Mouse (Mus musculus): ENCODE results near the gene Ramp1. TPM values are rescaled to one million over a fixed set of nuclear protein-coding genes. Genes with fewer than 3 reads are reported as not detected.
A peak's percentile ranks its signal among the peaks of the same experiment; 100 is the strongest.

Gene Ramp1
- polyA plus RNA-seq, 1 experiment from 2014 or later = 0.44 TPM

- no peak overlapping the region for H3K9ac ChIP-seq
- H3K4me1 ChIP-seq = no peaks in the 10 kb centered on the region
- no peaks in the 10 kb centered on the region for H3K36me3 ChIP-seq
- 83% methylated on average over 6 of the region's 6 CpGs for WGBS
- no peaks in the 10 kb centered on the region for H3K9me3 ChIP-seq
- no peak overlapping the region for H3K4me2 ChIP-seq (replicated peaks)
- no peak overlapping the region for H3K4me3 ChIP-seq
- no peaks in the 10 kb centered on the region for H3K27me3 ChIP-seq (replicated peaks)
- no peak for ATAC-seq (ENCODE audit: low FRiP score, low read depth)
- H3K27ac ChIP-seq = no peak overlapping the region
Observed at GRCm38 (mm10) chr1:91205651-91206050, 26.0 kb downstream of the Ramp1 start.

GRCm38 (mm10) chr1:91206336-91206735 lies 26.7 kb downstream of the Ramp1 start:
- no peaks in the 10 kb centered on the region for H3K9me3 ChIP-seq
- 81% methylated on average over 8 of the region's 8 CpGs for WGBS
- H3K4me3 ChIP-seq = no peak overlapping the region
- ATAC-seq (ENCODE audit: low FRiP score, low read depth) = no peak
- H3K4me1 ChIP-seq = no peaks in the 10 kb centered on the region
- H3K27me3 ChIP-seq (replicated peaks) = no peaks in the 10 kb centered on the region
- H3K4me2 ChIP-seq (replicated peaks) = no peak overlapping the region
- no peak overlapping the region for H3K27ac ChIP-seq
- no peak overlapping the region for H3K9ac ChIP-seq
- no peaks in the 10 kb centered on the region for H3K36me3 ChIP-seq

GRCm38 (mm10) chr1:91206873-91207272 lies 27.3 kb downstream of the Ramp1 start:
- H3K27me3 ChIP-seq (replicated peaks) = no peaks in the 10 kb centered on the region
- no peak for ATAC-seq (ENCODE audit: low FRiP score, low read depth)
- WGBS = 70% methylated on average over 5 of the region's 5 CpGs

GRCm38 (mm10) chr1:91207334-91208074 lies 27.9 kb downstream of the Ramp1 start:
- Histone ChIP-seq H3K27ac (no peak overlapping the region), H3K4me1 (no peaks in the 10 kb centered on the region), H3K27me3 (replicated peaks) (no peaks in the 10 kb centered on the region), H3K9ac (no peak overlapping the region), H3K4me3 (no peak overlapping the region), H3K4me2 (replicated peaks) (no peak overlapping the region), H3K9me3 (no peaks in the 10 kb centered on the region), H3K36me3 (no peaks in the 10 kb centered on the region)
- 75% methylated on average over 3 of the region's 3 CpGs for WGBS
- no peak for ATAC-seq (ENCODE audit: low FRiP score, low read depth)

More at GRCm38 (mm10) chr1:91206873-91207272, 27.3 kb downstream of the Ramp1 start:
- no peak overlapping the region for H3K9ac ChIP-seq
- no peak overlapping the region for H3K4me3 ChIP-seq
- H3K27ac ChIP-seq = no peak overlapping the region
- H3K4me2 ChIP-seq (replicated peaks) = no peak overlapping the region
- H3K9me3 ChIP-seq = no peaks in the 10 kb centered on the region
- H3K4me1 ChIP-seq = no peaks in the 10 kb centered on the region
- no peaks in the 10 kb centered on the region for H3K36me3 ChIP-seq

GRCm38 (mm10) chr1:91209343-91209742 lies 29.7 kb downstream of the Ramp1 start:
- Histone ChIP-seq H3K9ac (no peak overlapping the region), H3K9me3 (no peaks in the 10 kb centered on the region), H3K4me1 (no peaks in the 10 kb centered on the region), H3K27me3 (replicated peaks) (no peaks in the 10 kb centered on the region), H3K4me2 (replicated peaks) (no peak overlapping the region), H3K4me3 (no peak overlapping the region), H3K27ac (no peak overlapping the region), H3K36me3 (no peaks in the 10 kb centered on the region)
- ATAC-seq (ENCODE audit: low FRiP score, low read depth) = no peak
- 93% methylated on average over 6 of the region's 6 CpGs for WGBS

- no peak for ATAC-seq (ENCODE audit: low FRiP score, low read depth)
- Histone ChIP-seq H3K4me3 (no peak overlapping the region), H3K27me3 (replicated peaks) (no peaks in the 10 kb centered on the region), H3K9ac (no peak overlapping the region), H3K4me2 (replicated peaks) (no peak overlapping the region), H3K4me1 (no peaks in the 10 kb centered on the region), H3K9me3 (no peaks in the 10 kb centered on the region), H3K27ac (no peak overlapping the region), H3K36me3 (no peaks in the 10 kb centered on the region)
- WGBS = 83% methylated on average over 6 of the region's 6 CpGs
Observed at GRCm38 (mm10) chr1:91209785-91210184, 30.2 kb downstream of the Ramp1 start.

- Histone ChIP-seq H3K9ac (no peak overlapping the region), H3K27me3 (replicated peaks) (no peaks in the 10 kb centered on the region), H3K9me3 (no peaks in the 10 kb centered on the region), H3K4me2 (replicated peaks) (no peak overlapping the region), H3K4me1 (no peaks in the 10 kb centered on the region), H3K4me3 (no peak overlapping the region), H3K27ac (no peak overlapping the region), H3K36me3 (no peaks in the 10 kb centered on the region)
- ATAC-seq (ENCODE audit: low FRiP score, low read depth) = 0 out of 2 replicates have a peak, but pooled peaks have one; percentile 37
- WGBS = 68% methylated on average over 1 of the region's 1 CpGs
Observed at GRCm38 (mm10) chr1:91211099-91211498, 31.5 kb downstream of the Ramp1 start.

GRCm38 (mm10) chr1:91211591-91212008 lies 32.0 kb downstream of the Ramp1 start:
- no peak overlapping the region for H3K27ac ChIP-seq
- H3K4me1 ChIP-seq = no peaks in the 10 kb centered on the region
- WGBS = 83% methylated on average over 7 of the region's 7 CpGs
- no peaks in the 10 kb centered on the region for H3K36me3 ChIP-seq
- H3K4me3 ChIP-seq = no peak overlapping the region
- ATAC-seq (ENCODE audit: low FRiP score, low read depth) = no peak
- H3K27me3 ChIP-seq (replicated peaks) = no peaks in the 10 kb centered on the region
- H3K9me3 ChIP-seq = no peaks in the 10 kb centered on the region
- H3K4me2 ChIP-seq (replicated peaks) = no peak overlapping the region
- no peak overlapping the region for H3K9ac ChIP-seq

GRCm38 (mm10) chr1:91215264-91215663 lies 35.6 kb downstream of the Ramp1 start:
- H3K9ac ChIP-seq = no peak overlapping the region
- no peaks in the 10 kb centered on the region for H3K36me3 ChIP-seq
- WGBS = 90% methylated on average over 1 of the region's 1 CpGs
- no peak overlapping the region for H3K4me3 ChIP-seq
- H3K27ac ChIP-seq = no peak overlapping the region
- no peaks in the 10 kb centered on the region for H3K27me3 ChIP-seq (replicated peaks)
- ATAC-seq (ENCODE audit: low FRiP score, low read depth) = no peak
- H3K4me1 ChIP-seq = no peaks in the 10 kb centered on the region
- no peaks in the 10 kb centered on the region for H3K9me3 ChIP-seq
- no peak overlapping the region for H3K4me2 ChIP-seq (replicated peaks)

- Histone ChIP-seq H3K4me3 (no peak overlapping the region), H3K9me3 (no peaks in the 10 kb centered on the region), H3K27ac (no peak overlapping the region), H3K9ac (no peak overlapping the region), H3K27me3 (replicated peaks) (no peaks in the 10 kb centered on the region), H3K36me3 (no peaks in the 10 kb centered on the region), H3K4me2 (replicated peaks) (no peak overlapping the region), H3K4me1 (no peaks in the 10 kb centered on the region)
- ATAC-seq (ENCODE audit: low FRiP score, low read depth) = no peak
- WGBS = 68% methylated on average over 1 of the region's 1 CpGs
Observed at GRCm38 (mm10) chr1:91215981-91216380, 36.4 kb downstream of the Ramp1 start.

- Histone ChIP-seq H3K9ac (no peak overlapping the region), H3K4me2 (replicated peaks) (no peak overlapping the region), H3K4me3 (no peak overlapping the region), H3K9me3 (no peaks in the 10 kb centered on the region), H3K27ac (no peak overlapping the region), H3K27me3 (replicated peaks) (no peaks in the 10 kb centered on the region), H3K4me1 (no peaks in the 10 kb centered on the region), H3K36me3 (no peaks in the 10 kb centered on the region)
- ATAC-seq (ENCODE audit: low FRiP score, low read depth) = no peak
- 79% methylated on average over 10 of the region's 10 CpGs for WGBS
Observed at GRCm38 (mm10) chr1:91216504-91217267, 37.1 kb downstream of the Ramp1 start.

- Histone ChIP-seq H3K9ac (no peak overlapping the region), H3K4me1 (no peaks in the 10 kb centered on the region), H3K27ac (no peak overlapping the region), H3K4me3 (no peak overlapping the region), H3K27me3 (replicated peaks) (no peaks in the 10 kb centered on the region), H3K36me3 (no peaks in the 10 kb centered on the region), H3K4me2 (replicated peaks) (no peak overlapping the region), H3K9me3 (no peaks in the 10 kb centered on the region)
- ATAC-seq (ENCODE audit: low FRiP score, low read depth) = no peak
- 88% methylated on average over 7 of the region's 7 CpGs for WGBS
Observed at GRCm38 (mm10) chr1:91219641-91220321, 40.2 kb downstream of the Ramp1 start.
